Mouse (Mus musculus) heart, adult 2 months (tissue): ENCODE measurements around the gene Map3k4. TPM values are rescaled to one million over a fixed set of nuclear protein-coding genes. Genes with fewer than 3 reads are reported as not detected.

Experiments
- DNase-seq, 2 experiments: peaks; one replicate each; pipeline ENCODE4 v3.0.0; 2021
- H3K27ac ChIP-seq: fragments of 200-600 bp; 2 replicates; pipeline ENCODE4 v1.8.1; 2022
- H3K27me3 ChIP-seq: fragments of 200-500 bp; 2 replicates; pipeline ENCODE4 v1.6.1; 2012; ENCODE audit warnings: mild to moderate bottlenecking, low read length, inconsistent platforms, mixed read lengths; ENCODE audit not compliant: control insufficient read depth, insufficient read depth
- H3K36me3 ChIP-seq: fragments of 200-500 bp; 2 replicates; pipeline ENCODE4 v1.6.1; 2012; ENCODE audit warnings: low read length, inconsistent platforms; ENCODE audit not compliant: control insufficient read depth, insufficient read depth
- H3K4me1 ChIP-seq: fragments of 200-500 bp; 2 replicates; pipeline ENCODE4 v1.6.1; 2011; ENCODE audit warnings: low read length; ENCODE audit not compliant: control insufficient read depth, insufficient read depth
- H3K4me3 ChIP-seq: fragments of 200-600 bp; 2 replicates; pipeline ENCODE4 v1.8.1; 2022
- H3K79me2 ChIP-seq: fragments of 200-500 bp; replicated peaks from 2 replicates; pipeline ENCODE4 v1.6.1; 2012; ENCODE audit warnings: mild to moderate bottlenecking, inconsistent platforms, low read length, moderate library complexity, mixed read lengths; ENCODE audit not compliant: control insufficient read depth, insufficient read depth
- H3K9ac ChIP-seq: fragments of 200-500 bp; 2 replicates; pipeline ENCODE4 v1.6.1; 2012; ENCODE audit warnings: low read depth, mild to moderate bottlenecking, control low read depth, inconsistent platforms, low read length, mixed read lengths
- CTCF ChIP-seq: fragments of 200-600 bp; IDR thresholded peaks from 2 replicates; pipeline ENCODE4 v1.8.1; 2022; ENCODE audit warnings: antibody characterized with exemption, mild to moderate bottlenecking, moderate library complexity
- EP300 ChIP-seq: fragments of 200-500 bp; IDR thresholded peaks from 2 replicates; pipeline ENCODE4 v1.6.1; 2011; ENCODE audit warnings: low read depth, low read length, control low read depth; ENCODE audit not compliant: insufficient read depth
- POLR2A ChIP-seq: fragments of 200-500 bp; IDR thresholded peaks from 2 replicates; pipeline ENCODE4 v1.6.1; 2011; ENCODE audit warnings: mild to moderate bottlenecking, low read depth, low read length, control low read depth; ENCODE audit not compliant: insufficient read depth
- whole genome bisulfite sequencing: fragments of 180-500 bp; shearing (Covaris S2); methylation state at CpG from one replicate; pipeline ENCODE4 v1.1.7; 2018; 5-methylcytosine and 5-hydroxymethylcytosine counted together
- intact Hi-C: fragments of 180-260 bp; cut with DNase I; formaldehyde crosslinking; loops from one replicate; pipeline ENCODE4 v1.15.1; 2025
- polyA plus RNA-seq: library from polyadenylated mRNA; depleted of rRNA; stranded (reverse); fragments of >200 nt; gene quantifications from 2 replicates; pipeline ENCODE4 v1.2.3, GENCODE M21; 2012
- total RNA-seq, 2 experiments: library from RNA; stranded (reverse); gene quantifications; 2 replicates each; pipeline ENCODE4 v1.2.3; 2021

The Map3k4 gene
- total and polyA plus RNA-seq, 3 experiments, result 12.2 to 51.3 (median 43.7) TPM

- Histone ChIP-seq H3K4me3 (no peak overlapping the region), H3K79me2 (no peaks in the 10 kb centered on the region), H3K27ac (no peak overlapping the region), H3K27me3 (no peaks in the 10 kb centered on the region), H3K9ac (no peak overlapping the region), H3K36me3 (no peaks in the 10 kb centered on the region), H3K4me1 (no peaks in the 10 kb centered on the region; the same call in 1 of the 2 replicates)
- 79% methylated on average over 7 of the region's 7 CpGs for whole genome bisulfite sequencing
- intact Hi-C loops, result no loop called here
- TF ChIP-seq CTCF (no peak), EP300 (no peak), POLR2A (no peak)
- no peak for DNase-seq
Measured at GRCm38 (mm10) chr17:12231087-12231486, 87.5 kb downstream of the Map3k4 start.

DNA sequence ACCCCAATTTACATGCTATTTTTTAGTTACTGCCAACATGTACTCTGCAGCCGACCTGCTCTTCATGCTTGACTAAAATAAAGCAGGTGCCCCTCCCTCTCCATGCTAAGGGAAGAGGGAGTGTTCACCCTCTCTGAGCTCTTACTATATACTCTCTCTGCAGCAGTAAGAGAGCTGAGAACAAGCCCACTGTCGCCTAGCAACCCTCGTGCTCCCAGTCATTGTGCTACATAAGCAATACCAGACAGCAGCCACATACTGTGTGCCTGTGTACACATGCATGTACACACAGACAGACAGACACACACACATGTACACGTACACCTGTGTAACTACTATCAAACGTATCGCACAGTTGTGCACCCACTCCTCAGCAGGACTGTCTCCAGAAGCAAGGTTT, 88.4 kb downstream of the Map3k4 start:
- H3K4me1 ChIP-seq, result no peaks in the 10 kb centered on the region; the same call in 1 of the 2 replicates
- H3K4me3 ChIP-seq, result no peak overlapping the region
- no peak for TF ChIP-seq CTCF
- TF ChIP-seq POLR2A, result no peak
- TF ChIP-seq EP300, result no peak
- no peaks in the 10 kb centered on the region for H3K36me3 ChIP-seq
- H3K79me2 ChIP-seq, result no peaks in the 10 kb centered on the region
- intact Hi-C loops, result no loop called here
- H3K27ac ChIP-seq, result no peak overlapping the region
- DNase-seq, result no peak
- H3K27me3 ChIP-seq, result no peaks in the 10 kb centered on the region
- 87% methylated on average over 6 of the region's 6 CpGs for WGBS
- no peak overlapping the region for H3K9ac ChIP-seq

DNA sequence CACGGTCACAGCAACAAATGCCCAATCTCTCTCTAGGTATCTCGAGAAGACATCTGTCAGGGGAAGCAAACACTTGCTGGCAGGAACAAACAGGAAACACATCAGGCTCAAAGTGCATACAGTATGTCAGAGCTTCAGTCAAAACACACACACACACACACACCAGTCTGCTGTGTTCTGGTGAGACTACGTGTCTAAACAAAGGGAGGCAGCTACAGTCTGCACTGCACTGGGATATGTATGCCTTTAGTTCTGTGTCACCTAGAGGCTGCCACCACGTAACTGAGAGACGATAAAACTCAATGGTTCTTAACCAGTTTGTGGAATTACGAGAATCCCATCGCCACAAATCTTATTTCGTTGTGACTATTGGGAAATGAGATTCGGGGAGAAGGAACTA, 88.8 kb downstream of the Map3k4 start:
- Histone ChIP-seq H3K9ac (no peak overlapping the region), H3K4me3 (no peak overlapping the region), H3K79me2 (no peaks in the 10 kb centered on the region), H3K27ac (no peak overlapping the region), H3K27me3 (no peaks in the 10 kb centered on the region), H3K36me3 (no peaks in the 10 kb centered on the region), H3K4me1 (no peaks in the 10 kb centered on the region; the same call in 1 of the 2 replicates)
- intact Hi-C loops, result loop anchor here (5.0 kb wide), 1 partner anchor 143 kb away; no protein-coding TSS in a partner anchor
- DNase-seq, result no peak
- 85% methylated on average over 9 of the region's 9 CpGs for WGBS
- TF ChIP-seq POLR2A, result no peak
- TF ChIP-seq EP300, result no peak
- no peak for TF ChIP-seq CTCF

GRCm38 (mm10) chr17:12228471-12228870, 90.1 kb downstream of the Map3k4 start:
- WGBS, result 93% methylated on average over 7 of the region's 7 CpGs
- no peak overlapping the region for H3K9ac ChIP-seq
- no peaks in the 10 kb centered on the region for H3K27me3 ChIP-seq
- intact Hi-C loops, result loop anchor here (5.0 kb wide), 1 partner anchor 144 kb away; no protein-coding TSS in a partner anchor
- H3K27ac ChIP-seq, result no peak overlapping the region
- H3K4me1 ChIP-seq, result no peaks in the 10 kb centered on the region; the same call in 1 of the 2 replicates
- H3K79me2 ChIP-seq, result no peaks in the 10 kb centered on the region
- TF ChIP-seq EP300, result no peak
- TF ChIP-seq CTCF, result no peak
- no peak for TF ChIP-seq POLR2A
- no peak for DNase-seq
- no peak overlapping the region for H3K4me3 ChIP-seq
- no peaks in the 10 kb centered on the region for H3K36me3 ChIP-seq

DNA sequence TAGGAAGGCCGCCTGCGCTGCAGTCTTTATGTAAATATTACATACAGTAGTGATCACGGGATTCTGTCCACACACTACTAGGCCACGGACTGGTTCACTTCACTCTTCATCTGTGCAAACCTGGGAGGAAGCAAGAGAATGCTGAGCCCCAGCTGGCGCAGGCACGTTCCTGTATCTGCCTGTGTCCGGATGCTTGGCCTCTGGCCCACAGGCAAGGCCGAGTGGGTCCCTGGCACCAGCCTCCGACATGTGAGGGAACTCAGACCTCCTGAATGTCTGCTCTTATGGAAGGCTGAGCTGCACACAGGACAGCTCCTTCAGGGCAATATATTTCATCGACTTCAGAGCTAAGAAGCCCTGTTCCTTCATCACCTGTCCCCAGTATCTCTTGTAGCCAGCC, 90.6 kb downstream of the Map3k4 start:
- Histone ChIP-seq H3K9ac (no peak overlapping the region), H3K27me3 (no peaks in the 10 kb centered on the region), H3K4me3 (no peak overlapping the region), H3K36me3 (no peaks in the 10 kb centered on the region), H3K79me2 (no peaks in the 10 kb centered on the region), H3K27ac (no peak overlapping the region), H3K4me1 (no peaks in the 10 kb centered on the region; the same call in 1 of the 2 replicates)
- 62% methylated on average over 10 of the region's 10 CpGs for WGBS
- intact Hi-C loops, result loop anchor here (5.0 kb wide), 1 partner anchor 144 kb away; no protein-coding TSS in a partner anchor
- DNase-seq, result no peak
- no peak for TF ChIP-seq EP300
- TF ChIP-seq CTCF, result no peak
- no peak for TF ChIP-seq POLR2A

DNA sequence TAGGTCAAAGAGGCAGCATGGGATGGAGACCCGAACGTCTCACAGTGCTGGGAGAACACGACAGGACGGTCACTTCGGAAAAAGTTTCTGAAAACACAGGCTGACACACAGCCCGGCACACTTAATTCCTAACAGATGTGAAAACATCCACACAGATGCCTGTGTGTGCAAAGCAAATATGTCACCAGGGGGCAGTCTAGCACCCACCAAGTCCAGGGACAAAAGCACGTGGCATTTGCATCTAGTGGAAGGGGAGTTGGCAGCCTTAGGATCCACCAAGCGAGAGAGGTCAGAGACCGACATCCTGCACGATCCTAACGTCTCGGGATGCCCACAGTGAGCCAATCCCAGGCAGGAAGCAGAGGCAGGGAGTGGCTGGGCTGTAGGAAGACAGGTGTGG, 92.0 kb downstream of the Map3k4 start:
- H3K27me3 ChIP-seq, result no peaks in the 10 kb centered on the region
- H3K36me3 ChIP-seq, result no peaks in the 10 kb centered on the region
- H3K27ac ChIP-seq, result no peak overlapping the region
- H3K9ac ChIP-seq, result no peak overlapping the region
- no peaks in the 10 kb centered on the region; the same call in 1 of the 2 replicates for H3K4me1 ChIP-seq
- H3K79me2 ChIP-seq, result no peaks in the 10 kb centered on the region
- peak; percentile 68 for TF ChIP-seq CTCF
- TF ChIP-seq EP300, result no peak
- WGBS, result 48% methylated on average over 12 of the region's 12 CpGs
- no peak for DNase-seq
- no peak overlapping the region for H3K4me3 ChIP-seq
- intact Hi-C loops, result loop anchor here (5.0 kb wide), 1 partner anchor 146 kb away; no protein-coding TSS in a partner anchor
